Mouse (Mus musculus) T-helper 2 cell (primary cell): ENCODE data around the gene Serpinb9e.
"Not testable (repeated sequence)": the region's sequence is repeated elsewhere in the genome, so short reads cannot be mapped to it uniquely, and the experiment has no call there.

Source experiments
- in situ Hi-C: fragments of 300-600 bp; cut with MboI, MseI; formaldehyde crosslinking; loops from one replicate; pipeline ENCODE4 v1.15.1; 2025; ENCODE audit warnings: high pct_unique_total_duplicates

The Serpinb9e gene

GRCm38 (mm10) chr13:33249312-33249711, at the start of gene Serpinb9e:
Gene Serpinb9e (plus strand): TSS chr13:33249612.
- in situ Hi-C loops = not testable (repeated sequence)

GRCm38 (mm10) chr13:33199740-33200139, 49.7 kb upstream of the Serpinb9e start:
- in situ Hi-C loops = no loop called here

GRCm38 (mm10) chr13:33308631-33309030, 59.2 kb downstream of the Serpinb9e start:
- in situ Hi-C loops = not testable (repeated sequence)
